Mouse (Mus musculus): ENCODE data around the gene Sik3.
"Not testable (repeated sequence)": the region's sequence is repeated elsewhere in the genome, so short reads cannot be mapped to it uniquely, and the experiment has no call there.

Sik3 gene

GRCm38 (mm10) chr9:46099107-46099506, 86.5 kb downstream of the Sik3 start:
- DNase-seq (ENCODE audit: extremely low spot score, low read depth, low spot score): no peak

- no peak for DNase-seq (ENCODE audit: extremely low spot score, low read depth, low spot score)
Measured at GRCm38 (mm10) chr9:46103154-46103553, 90.5 kb downstream of the Sik3 start.

GRCm38 (mm10) chr9:46106105-46106504, 93.5 kb downstream of the Sik3 start:
- no peak for DNase-seq (ENCODE audit: extremely low spot score, low read depth, low spot score)

GRCm38 (mm10) chr9:46110648-46111047, 98.0 kb downstream of the Sik3 start:
- DNase-seq (ENCODE audit: extremely low spot score, low read depth, low spot score): no peak

GRCm38 (mm10) chr9:46111334-46111733, 98.7 kb downstream of the Sik3 start:
- no peak for DNase-seq (ENCODE audit: extremely low spot score, low read depth, low spot score)

- DNase-seq (ENCODE audit: extremely low spot score, low read depth, low spot score): no peak
Measured at GRCm38 (mm10) chr9:46112246-46112645, 99.6 kb downstream of the Sik3 start.

- no peak for DNase-seq (ENCODE audit: extremely low spot score, low read depth, low spot score)
Measured at GRCm38 (mm10) chr9:46118844-46119385, 106.3 kb downstream of the Sik3 start.

GRCm38 (mm10) chr9:46119943-46120441, 107.4 kb downstream of the Sik3 start:
- no peak for DNase-seq (ENCODE audit: extremely low spot score, low read depth, low spot score)

GRCm38 (mm10) chr9:46120468-46121253, 108.0 kb downstream of the Sik3 start:
- no peak for DNase-seq (ENCODE audit: extremely low spot score, low read depth, low spot score)

- DNase-seq (ENCODE audit: extremely low spot score, low read depth, low spot score): no peak
Measured at GRCm38 (mm10) chr9:46121486-46121885, 108.9 kb downstream of the Sik3 start.

- DNase-seq (ENCODE audit: extremely low spot score, low read depth, low spot score): no peak
Measured at GRCm38 (mm10) chr9:46122731-46123130, 110.1 kb downstream of the Sik3 start.

- DNase-seq (ENCODE audit: extremely low spot score, low read depth, low spot score): no peak
Measured at GRCm38 (mm10) chr9:46126295-46126694, 113.7 kb downstream of the Sik3 start.

GRCm38 (mm10) chr9:46127326-46127725, 114.7 kb downstream of the Sik3 start:
- DNase-seq (ENCODE audit: extremely low spot score, low read depth, low spot score): no peak

- no peak for DNase-seq (ENCODE audit: extremely low spot score, low read depth, low spot score)
Measured at GRCm38 (mm10) chr9:46129241-46129640, 116.6 kb downstream of the Sik3 start.

GRCm38 (mm10) chr9:46132821-46133220, 120.2 kb downstream of the Sik3 start:
- DNase-seq (ENCODE audit: extremely low spot score, low read depth, low spot score): not testable (repeated sequence)

- DNase-seq (ENCODE audit: extremely low spot score, low read depth, low spot score): no peak
Measured at GRCm38 (mm10) chr9:46138831-46139230, 126.2 kb downstream of the Sik3 start.

GRCm38 (mm10) chr9:46140811-46141210, 128.2 kb downstream of the Sik3 start:
- no peak for DNase-seq (ENCODE audit: extremely low spot score, low read depth, low spot score)

GRCm38 (mm10) chr9:46142031-46142430, 129.4 kb downstream of the Sik3 start:
- DNase-seq (ENCODE audit: extremely low spot score, low read depth, low spot score): no peak

GRCm38 (mm10) chr9:46142492-46142891, 129.9 kb downstream of the Sik3 start:
- DNase-seq (ENCODE audit: extremely low spot score, low read depth, low spot score): no peak

- no peak for DNase-seq (ENCODE audit: extremely low spot score, low read depth, low spot score)
Measured at GRCm38 (mm10) chr9:46144976-46145375, 132.4 kb downstream of the Sik3 start.

- DNase-seq (ENCODE audit: extremely low spot score, low read depth, low spot score): no peak
Measured at GRCm38 (mm10) chr9:46146437-46146836, 133.8 kb downstream of the Sik3 start.

GRCm38 (mm10) chr9:46148723-46149122, 136.1 kb downstream of the Sik3 start:
- DNase-seq (ENCODE audit: extremely low spot score, low read depth, low spot score): no peak

All from hindlimb bud, embryonic 11.5 days (tissue).